Mouse (Mus musculus): ENCODE measurements around the gene Cux2. TPM values are rescaled to one million over a fixed set of nuclear protein-coding genes. Genes with fewer than 3 reads are reported as not detected.

Gene Cux2
- total RNA-seq, 2 experiments from 2014 or later: 182 to 239 TPM

DNA sequence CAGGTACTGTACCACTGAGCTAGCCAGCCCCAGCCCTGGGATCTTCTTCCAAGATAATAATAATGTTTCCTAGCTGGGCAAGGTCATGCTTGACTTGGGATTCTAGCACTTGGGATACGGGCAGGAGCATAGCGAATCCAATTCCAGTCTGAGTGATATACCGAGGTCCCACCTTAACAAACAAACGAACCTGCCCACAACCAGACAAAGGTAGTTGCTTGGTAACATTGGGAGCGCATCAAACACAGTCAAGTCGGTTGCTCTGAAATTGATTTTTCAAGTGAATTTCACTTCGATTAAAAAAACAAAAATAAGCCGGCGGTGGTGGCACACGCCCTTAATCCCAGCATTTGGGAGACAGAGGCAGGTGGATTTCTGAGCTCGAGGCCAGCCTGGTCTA lies 203.6 kb downstream of the Cux2 start:
- intact Hi-C loops (cut with DNase I): no loop called here
- DNase-seq: no peak

DNA sequence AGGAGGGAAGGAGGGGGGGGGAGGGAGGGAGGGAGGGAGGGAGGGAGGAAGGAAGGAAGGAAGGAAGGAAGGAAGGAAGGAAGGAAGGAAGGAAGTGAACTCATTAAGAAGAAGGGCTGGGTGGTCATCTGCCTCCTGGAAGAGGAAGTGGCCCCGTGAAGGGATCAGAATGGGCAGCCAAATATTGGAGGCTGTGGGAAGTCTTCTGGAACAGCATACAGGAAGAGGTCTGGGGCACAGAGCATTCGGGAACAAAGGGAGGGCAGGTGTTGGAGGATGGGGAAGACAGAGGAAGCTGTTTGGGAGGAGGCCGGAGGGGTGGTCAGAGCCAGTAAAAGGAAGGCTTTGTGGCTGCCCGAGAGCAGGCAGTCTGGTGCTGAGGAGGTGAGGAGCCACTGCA lies 204.5 kb downstream of the Cux2 start:
- DNase-seq: no peak
- intact Hi-C loops (cut with DNase I): no loop called here

DNA sequence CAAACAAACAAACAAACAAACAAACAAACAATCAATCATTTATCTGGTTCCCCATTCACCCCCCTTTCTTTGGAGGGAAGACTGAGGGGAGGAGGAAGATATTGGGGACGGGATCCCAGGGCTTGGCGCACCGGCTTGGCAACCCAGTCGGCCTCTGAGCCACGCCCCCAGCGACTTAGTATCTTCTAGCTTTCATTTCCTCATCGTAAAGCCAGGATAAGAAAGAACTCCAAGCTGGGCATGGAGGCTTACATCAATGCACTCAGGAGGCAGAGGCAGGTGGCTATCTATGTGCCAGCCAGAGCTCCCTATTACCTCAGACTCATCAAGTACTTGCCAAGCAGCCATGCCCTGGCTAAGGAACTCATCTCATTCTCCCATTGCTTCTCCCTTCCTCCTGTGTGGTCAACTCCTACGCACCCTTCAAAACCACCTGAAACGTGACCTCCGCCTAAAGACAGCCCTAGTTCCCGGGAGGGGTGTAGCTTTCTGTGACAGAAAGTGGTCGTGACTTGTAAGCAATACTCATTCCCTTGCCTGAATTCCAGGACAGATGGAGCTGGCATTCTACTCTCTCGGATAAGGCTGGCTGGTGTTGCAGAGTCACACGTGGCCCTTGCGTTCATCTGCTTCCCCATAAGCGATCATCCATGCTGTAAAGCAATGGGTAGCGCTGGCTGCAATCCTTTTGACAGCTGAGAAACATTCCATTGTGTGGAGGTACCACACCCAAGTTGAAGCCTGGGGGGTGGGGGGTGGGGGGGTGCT lies 206.6 kb downstream of the Cux2 start:
- DNase-seq: no peak
- intact Hi-C loops (cut with DNase I): no loop called here

DNA sequence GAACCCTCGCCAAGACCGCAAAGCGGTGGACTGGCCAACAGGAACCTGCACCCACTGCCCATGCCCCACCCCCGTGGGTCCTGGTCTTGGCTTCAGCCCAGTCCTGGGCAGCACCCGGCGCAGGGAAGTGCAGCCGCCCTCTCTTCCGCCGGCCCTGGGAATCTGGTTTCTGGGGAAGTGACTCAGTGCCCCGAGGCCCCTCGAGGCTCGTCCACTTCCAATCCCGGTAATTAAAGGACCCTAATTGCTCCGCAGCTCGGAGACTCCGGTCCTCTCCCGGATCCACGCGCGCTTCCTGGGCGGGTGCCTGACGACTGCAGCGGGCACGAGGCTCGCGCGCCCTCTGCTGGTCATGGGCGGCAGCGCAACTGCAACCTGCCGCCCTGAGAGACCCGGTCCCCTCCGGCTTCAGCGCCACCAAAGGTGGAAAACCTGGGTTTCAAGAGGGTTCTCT lies 207.2 kb downstream of the Cux2 start:
- intact Hi-C loops (cut with DNase I): no loop called here
- peak; percentile 84 for DNase-seq

DNA sequence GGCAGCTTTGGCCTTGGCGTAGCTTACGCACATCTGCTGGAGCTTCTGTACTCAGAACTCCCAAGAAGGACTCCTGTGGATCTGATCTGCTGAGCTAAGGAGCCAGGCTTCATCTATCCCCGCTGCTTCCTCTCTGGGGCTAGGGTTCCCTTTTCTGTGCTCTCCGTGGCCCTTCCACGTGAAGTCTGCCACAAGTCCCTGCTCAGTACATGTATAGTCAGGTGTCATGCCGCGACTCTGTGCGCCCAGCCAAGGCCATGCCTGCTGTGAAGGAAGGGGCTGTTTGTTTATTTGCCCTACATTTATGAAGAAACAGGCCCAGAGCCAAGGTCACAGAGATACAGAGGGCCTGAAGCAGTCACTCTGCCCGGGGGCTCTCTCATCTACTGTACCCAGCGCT lies 207.9 kb downstream of the Cux2 start:
- intact Hi-C loops (cut with DNase I): no loop called here
- no peak for DNase-seq

DNA sequence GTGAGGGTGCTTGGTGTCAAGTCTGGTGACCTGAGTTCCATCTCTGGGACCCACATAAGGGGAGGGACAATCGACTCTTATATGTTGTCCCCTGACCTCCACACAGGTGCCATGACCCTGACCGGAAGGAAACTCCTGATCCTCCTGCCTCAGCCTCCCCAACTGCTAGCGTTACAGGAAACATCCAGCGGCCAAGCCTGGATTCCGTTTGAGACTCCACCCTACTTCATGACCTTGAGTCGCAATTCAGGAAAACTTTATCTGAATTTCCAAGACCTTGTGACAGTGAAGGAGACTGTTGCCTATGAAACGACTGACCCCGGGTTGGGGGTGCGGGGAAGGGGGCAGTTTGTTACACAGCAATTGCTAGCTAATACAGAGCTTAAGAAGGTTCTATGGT lies 208.4 kb downstream of the Cux2 start:
- intact Hi-C loops (cut with DNase I): no loop called here
- DNase-seq: no peak

DNA sequence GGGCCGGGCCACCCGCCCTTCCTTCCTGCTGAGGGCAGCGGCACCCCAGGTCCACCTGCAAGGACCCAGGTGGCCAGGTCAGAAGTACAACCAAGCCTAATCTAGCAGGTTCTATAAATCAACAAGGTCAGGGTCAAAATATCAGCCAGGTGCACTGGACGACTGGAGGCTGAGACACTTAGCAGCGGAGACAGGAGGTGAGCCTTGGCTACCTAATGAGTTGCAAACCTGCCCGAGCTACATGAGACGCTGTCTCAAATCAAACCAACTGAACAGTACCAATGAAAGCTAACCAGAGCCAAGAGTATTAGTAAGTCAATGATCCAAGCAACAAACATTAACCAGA lies 210.8 kb downstream of the Cux2 start:
- DNase-seq: no peak
- intact Hi-C loops (cut with DNase I): no loop called here

DNA sequence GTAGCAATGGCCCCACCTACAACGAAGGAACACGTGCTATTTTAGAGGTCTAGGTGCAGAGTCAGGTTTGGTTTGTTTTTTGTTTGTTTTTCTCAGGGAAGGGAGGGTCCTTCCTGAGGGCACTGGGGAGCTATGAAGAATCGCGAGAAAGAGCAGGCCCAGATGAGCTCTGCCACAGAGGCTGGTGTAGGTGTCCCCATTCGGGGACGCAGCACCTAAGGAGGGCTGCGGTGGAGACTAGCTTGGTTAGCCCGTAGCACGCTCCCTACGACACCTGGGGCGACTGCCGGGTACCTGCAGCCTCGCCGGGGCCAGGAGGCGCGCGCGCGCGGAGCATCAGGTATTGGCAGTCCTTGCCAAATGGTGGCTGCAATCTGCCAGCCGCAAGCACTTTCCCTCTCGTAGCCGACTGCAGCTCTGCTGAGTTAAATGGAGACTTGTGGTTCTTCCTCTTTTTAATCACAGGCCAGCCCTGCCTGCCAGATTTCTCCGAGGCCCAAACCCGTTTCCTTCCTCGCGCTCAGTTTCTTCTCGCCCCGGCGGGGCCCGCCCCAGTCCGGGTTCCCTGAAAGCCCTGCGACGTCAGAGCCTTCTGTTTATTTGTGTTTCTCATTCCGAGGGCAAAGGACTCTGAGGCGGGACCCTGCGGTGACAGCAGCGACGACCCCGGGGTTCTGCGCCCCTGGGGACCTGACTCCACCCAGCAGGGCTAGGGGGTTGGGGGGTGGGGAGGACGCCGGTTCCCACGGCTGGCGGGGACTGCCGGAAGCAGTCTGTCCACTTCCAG lies 211.4 kb downstream of the Cux2 start:
- DNase-seq: no peak
- intact Hi-C loops (cut with DNase I): no loop called here

DNA sequence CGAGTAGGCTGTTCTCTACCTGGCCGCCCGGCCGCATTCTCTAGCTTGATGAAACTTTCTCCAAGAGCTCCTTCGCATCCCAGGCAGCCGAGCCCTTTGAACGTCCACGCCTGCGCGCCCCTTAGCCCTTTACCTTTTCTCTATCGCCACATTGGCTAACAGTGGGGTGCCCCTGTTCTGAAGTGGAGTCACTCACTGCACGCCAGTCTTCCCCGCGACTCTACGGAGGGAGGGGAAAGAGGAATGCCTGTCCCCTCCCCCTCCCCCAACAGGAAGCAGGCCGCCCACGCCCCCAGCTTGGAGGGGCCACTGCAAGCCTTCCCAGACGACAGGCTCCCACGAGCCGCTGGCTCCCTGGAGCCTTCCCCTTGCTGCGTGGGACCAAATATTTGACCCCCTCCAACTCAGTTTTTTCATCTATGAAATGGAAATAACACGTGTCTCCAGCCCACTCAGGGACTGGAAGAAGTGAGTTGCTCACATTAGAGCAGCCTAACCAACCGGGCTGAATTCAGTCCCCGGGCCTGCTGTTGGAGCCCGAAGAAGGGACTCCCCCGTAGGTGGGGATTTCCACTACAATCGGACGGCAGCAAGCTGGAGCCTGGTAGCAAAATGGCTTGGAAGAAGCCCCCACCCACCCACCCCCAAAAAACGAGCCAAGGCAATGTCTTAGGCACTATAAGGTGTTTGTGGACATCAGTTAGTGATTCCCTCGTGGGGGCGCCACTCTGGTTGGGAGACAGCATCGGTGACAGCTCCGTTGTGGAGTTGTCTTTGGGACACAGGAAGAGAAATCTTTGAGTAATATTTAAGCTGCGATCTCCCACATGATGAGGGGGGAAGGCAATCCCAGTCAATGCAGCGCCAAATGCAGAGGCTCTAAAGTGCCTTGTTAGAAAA lies 212.2 kb downstream of the Cux2 start, which contains the start of gene Sh2b3:
TSS of gene Sh2b3 (minus strand) at position 206 of the 900 bp plus-strand sequence.
- intact Hi-C loops (cut with DNase I): no loop called here
- no peak for DNase-seq

DNA sequence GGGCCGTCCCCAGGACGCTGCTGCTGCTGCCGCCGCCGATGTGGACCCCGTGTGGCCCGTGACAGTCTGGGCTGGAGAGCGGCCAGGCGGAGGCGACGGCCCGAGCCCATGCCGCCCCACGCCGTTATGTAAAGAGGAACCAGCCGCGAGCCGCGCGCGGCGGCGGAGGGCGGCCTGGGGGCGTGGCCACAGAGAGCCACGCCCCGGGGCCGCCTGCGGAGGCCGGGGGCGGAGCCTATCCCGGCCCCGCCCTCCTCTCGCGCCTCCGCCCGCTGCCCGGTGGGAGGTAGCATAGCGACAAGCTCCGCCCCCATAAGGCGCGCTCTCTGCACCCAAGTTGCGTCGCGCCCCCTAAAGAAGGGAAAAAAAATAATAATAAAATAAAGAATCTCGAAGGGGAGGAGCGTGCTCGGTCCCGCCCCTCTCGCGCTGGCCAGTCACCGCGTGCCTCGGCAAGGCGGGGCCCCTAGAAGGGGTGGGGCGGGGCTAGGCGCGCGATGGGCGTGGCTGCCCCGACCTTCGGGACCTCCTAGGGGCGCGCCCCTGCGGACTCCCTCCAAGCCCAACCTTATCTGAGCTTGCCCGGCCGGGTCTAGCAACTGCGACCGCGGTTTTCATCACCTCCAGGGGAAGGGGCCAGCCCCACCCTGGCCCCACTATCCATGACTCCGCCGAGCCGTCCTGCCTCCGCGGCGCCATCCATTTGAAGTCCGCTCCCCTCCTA lies 213.0 kb downstream of the Cux2 start:
- intact Hi-C loops (cut with DNase I): no loop called here
- DNase-seq: peak; percentile 78

DNA sequence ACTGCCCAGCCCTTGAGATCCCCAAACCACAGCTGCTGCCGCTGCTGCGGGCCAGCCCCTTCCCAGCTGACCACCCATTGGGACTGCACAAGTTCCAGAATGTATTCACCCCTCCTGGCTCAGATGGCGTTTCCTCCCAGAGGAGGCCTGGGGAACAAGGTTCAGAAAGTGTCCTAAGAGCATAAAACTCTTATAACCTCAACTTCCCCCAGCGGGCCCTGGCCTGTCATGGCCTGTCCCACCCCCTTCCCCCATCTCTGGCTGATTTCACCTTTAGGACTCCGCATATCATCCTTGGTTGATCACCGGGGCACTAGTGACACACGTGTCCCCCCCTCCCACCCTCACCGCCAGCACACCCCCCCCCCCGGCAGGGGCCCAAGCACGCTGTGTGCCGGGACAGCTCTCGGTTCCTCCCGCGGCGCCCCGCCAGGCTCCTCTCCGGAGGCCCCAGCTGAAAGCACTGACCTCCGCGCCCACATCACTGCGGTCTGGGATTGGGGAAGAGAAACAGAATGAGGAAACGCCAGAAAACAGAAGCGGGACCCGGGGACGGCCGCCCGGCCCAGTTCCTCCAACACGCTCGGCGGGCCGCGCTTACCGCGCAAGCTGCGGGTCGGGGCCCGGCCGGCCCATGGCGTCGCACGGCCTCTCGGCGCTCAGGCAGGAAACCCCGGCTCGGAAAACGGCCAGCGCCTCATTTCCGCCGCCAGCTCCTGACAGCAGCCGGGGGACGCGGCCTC lies 213.8 kb downstream of the Cux2 start:
- DNase-seq: no peak
- intact Hi-C loops (cut with DNase I): no loop called here

DNA sequence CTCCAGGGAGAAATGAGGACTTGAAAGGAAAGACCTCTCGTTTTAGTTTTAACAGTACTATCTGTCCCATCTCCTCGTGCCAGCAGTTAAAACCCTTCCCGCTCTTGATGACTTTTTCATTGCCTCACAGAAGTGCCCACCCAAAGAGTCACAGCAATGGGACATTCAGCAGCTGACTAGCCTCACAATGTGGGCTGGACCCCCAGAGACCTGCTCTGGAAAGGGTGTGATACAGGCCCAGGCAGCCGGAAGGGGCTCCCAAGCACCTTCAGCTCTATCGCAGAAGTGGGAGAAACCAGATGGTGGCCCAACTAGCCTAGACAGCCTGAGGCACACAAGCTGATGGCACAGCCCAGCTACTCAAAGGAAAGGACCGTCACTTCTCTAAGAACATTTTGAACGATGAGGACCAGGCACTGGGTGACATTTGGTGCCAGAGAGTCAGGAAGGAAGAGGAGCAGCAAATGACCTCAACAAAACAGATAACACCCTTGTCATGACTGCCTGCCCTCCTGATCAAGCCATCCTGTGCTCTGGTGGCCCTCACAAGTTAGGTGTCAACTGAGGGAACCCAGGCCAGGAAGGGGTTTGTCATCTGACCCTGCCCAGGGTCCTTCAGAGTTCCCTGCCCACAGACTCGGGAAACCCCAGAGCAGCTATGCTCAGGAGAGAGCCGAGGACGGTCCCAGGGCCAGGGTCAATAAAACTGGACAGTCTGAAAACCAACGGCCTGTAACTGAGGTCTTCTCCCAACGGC lies 214.7 kb downstream of the Cux2 start:
- DNase-seq: no peak
- intact Hi-C loops (cut with DNase I): no loop called here

DNA sequence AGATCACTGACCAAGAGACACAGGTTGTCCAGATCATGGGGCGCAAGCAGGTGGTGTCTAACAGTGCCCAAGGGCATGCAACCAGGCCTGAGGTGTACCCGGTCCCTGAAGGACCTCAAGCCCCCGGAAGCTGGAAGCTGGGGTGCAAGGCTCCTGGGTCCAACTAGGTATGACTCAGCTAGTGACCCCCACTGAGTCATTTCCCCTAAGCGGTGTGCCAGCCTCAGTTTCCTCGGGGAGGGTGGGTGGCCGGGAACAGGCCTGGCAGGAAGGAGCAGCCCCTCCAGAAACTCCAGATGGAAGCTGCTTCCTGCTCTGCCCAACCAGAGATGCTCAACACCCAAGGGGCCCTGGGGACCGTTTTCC lies 215.7 kb downstream of the Cux2 start:
- intact Hi-C loops (cut with DNase I): no loop called here
- no peak for DNase-seq

DNA sequence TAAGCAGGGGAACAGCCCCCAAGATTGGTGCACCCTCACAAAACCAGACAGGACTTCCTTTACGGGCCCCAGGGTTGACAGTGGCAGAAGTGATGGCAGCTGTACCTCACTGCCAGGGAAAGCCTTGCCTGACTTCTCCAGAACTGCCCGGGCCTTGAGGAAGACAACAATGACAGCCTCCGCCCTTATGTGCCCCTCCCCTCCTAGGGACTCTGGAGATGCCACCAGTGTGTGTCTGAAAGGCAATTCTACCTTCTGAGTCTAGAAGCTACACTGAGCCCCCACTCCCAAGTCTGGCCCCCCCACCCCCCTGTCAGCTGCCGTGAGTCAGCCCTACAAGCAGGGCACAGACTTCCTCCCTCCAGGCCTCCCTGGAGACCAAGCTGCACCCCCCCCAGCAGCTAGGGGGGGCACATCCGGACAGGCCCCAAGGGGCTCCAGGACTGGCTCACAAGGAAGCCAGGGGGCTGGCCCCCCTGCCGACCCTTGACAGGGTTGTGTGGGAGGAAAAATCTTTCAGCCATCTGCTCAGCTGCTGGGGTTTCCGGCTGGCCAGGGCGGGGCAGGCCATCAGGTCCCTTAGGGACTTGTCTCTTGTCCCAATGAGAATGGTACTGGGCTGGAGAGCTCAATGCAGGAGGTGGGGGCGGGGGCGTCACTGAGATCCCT lies 216.2 kb downstream of the Cux2 start:
- DNase-seq: no peak
- intact Hi-C loops (cut with DNase I): no loop called here

DNA sequence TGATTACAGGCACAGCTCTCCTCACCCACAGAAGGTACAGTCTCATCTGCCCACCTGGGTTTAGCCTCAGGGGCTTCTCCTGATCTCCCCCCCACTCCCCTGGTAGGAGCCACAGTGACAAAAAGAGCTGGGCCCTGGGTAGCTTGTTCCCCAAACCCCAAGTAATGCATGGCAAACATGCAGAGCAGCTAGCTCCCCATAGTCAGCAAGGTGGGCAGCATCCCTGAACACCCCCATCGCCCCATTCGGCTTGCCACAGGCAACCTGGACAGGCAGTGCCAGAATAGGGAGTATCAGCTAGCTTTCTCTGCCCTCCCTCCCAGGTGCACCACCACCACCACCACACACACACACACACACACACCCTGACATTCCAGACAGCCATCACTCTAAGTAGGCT lies 216.7 kb downstream of the Cux2 start:
- intact Hi-C loops (cut with DNase I): no loop called here
- DNase-seq: no peak

DNA sequence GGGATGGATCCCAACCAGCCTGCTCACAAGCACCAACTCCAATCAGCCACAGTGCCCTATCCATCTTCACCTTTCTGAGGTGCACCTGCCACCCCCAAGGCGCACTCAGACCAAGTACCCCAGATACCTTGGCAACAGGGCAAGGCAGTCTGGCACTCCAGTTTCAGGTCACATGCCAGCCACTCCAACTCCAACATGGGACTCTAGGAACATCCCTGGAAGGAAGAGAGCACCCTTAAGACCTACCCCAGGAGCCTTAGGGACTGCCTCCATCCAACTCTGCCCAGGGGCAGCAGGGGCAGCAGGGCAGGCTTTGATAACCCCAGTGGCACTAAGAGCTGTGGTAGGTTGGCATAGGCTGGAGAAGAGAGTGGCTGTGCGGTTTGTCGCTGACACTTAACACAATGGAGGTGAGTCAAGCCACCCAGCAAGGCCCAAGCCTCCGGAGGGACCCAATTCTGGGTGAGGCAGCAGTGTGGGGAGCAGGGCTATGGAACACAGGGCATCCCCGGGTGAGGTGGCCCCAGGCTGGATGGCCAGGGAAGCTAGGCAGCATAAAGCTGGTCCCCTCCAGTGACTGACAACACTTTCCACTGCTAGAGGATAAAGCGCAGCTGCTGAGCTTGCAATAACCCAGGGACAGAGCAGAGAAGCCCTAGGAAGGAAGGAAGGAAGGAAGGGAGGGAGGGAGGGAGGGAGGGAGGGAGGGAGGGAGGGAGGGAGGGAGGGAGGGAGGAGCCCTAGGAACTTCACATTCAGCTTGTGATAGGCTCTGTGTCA lies 217.3 kb downstream of the Cux2 start:
- no peak for DNase-seq
- intact Hi-C loops (cut with DNase I): no loop called here

DNA sequence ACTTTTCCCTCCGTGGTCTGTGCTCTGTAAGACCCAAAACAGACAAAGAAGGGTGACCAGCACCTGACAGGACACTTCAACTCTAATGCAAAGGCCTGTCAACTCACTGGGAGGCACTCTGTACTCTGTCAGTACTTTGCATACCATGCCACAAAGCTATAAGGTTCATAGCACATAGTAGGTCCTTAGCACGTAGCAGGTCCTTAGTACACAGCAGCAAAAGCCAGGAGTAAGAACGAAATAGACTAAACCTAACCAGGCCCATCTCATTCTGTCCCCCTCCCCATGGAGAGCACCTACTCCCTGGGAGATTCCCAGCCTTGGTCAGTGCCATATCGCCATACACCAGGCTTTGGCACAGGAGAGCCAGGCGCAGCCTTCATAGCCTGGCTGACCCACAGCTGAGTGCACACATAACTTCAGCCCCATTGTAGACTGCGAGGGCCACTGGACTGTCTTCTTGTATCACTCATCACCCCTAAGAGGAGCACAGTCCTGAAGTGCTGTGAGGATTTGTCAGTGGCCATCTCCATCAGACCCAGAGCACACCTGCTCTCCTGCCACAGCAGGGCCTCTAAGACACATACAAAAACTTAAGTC lies 218.8 kb downstream of the Cux2 start:
- intact Hi-C loops (cut with DNase I): no loop called here
- DNase-seq: no peak

Measured in left cerebral cortex, postnatal 4 days (tissue).